Mouse (Mus musculus): ENCODE results near the gene Ccdc9. TPM values are rescaled to one million over a fixed set of nuclear protein-coding genes. Genes with fewer than 3 reads are reported as not detected.
A peak's percentile ranks its signal among the peaks of the same experiment; 100 is the strongest.
"Not testable (repeated sequence)": the region's sequence is repeated elsewhere in the genome, so short reads cannot be mapped to it uniquely, and the experiment has no call there.

Ccdc9 gene
- total RNA-seq, 2 experiments from 2014 or later, result 59.6 to 77.3 TPM

GRCm38 (mm10) chr7:16308555-16309317 lies 22.1 kb upstream of the Ccdc9 start:
- no peak for DNase-seq (ENCODE audit: extremely low spot score in 1 of 2, low spot score in 1 of 2)

GRCm38 (mm10) chr7:16308093-16308492 lies 21.5 kb upstream of the Ccdc9 start, which contains the start of gene Bbc3:
Bbc3 (plus strand) TSS chr7:16308393.
- DNase-seq (ENCODE audit: extremely low spot score in 1 of 2, low spot score in 1 of 2), result not testable (repeated sequence)

GRCm38 (mm10) chr7:16307141-16307540 lies 20.5 kb upstream of the Ccdc9 start:
- not testable (repeated sequence) for DNase-seq (ENCODE audit: extremely low spot score in 1 of 2, low spot score in 1 of 2)

GRCm38 (mm10) chr7:16299419-16300035 lies 12.9 kb upstream of the Ccdc9 start:
- peak; percentile 86 to 90 for DNase-seq (ENCODE audit: extremely low spot score in 1 of 2, low spot score in 1 of 2)

- DNase-seq (ENCODE audit: extremely low spot score in 1 of 2, low spot score in 1 of 2), result no peak
These were observed 12.3 kb upstream of the Ccdc9 start for GRCm38 (mm10) chr7:16298927-16299326.

- DNase-seq (ENCODE audit: extremely low spot score in 1 of 2, low spot score in 1 of 2), result no peak
These were observed 11.0 kb upstream of the Ccdc9 start for GRCm38 (mm10) chr7:16297616-16298015.

GRCm38 (mm10) chr7:16296766-16297390 lies 10.3 kb upstream of the Ccdc9 start:
- peak; percentile 57 to 69 for DNase-seq (ENCODE audit: extremely low spot score in 1 of 2, low spot score in 1 of 2)

GRCm38 (mm10) chr7:16296146-16296545 lies 9.6 kb upstream of the Ccdc9 start:
- no peak for DNase-seq (ENCODE audit: extremely low spot score in 1 of 2, low spot score in 1 of 2)

GRCm38 (mm10) chr7:16295321-16295900 lies 8.8 kb upstream of the Ccdc9 start:
- peak; percentile 53 to 58 for DNase-seq (ENCODE audit: extremely low spot score in 1 of 2, low spot score in 1 of 2)

GRCm38 (mm10) chr7:16294837-16295236 lies 8.2 kb upstream of the Ccdc9 start:
- peak; percentile 94 to 99 for DNase-seq (ENCODE audit: extremely low spot score in 1 of 2, low spot score in 1 of 2)

- DNase-seq (ENCODE audit: extremely low spot score in 1 of 2, low spot score in 1 of 2), result no peak
These were observed 7.8 kb upstream of the Ccdc9 start for GRCm38 (mm10) chr7:16294346-16294745.

GRCm38 (mm10) chr7:16287791-16288190 lies 1.2 kb upstream of the Ccdc9 start:
- no peak for DNase-seq (ENCODE audit: extremely low spot score in 1 of 2, low spot score in 1 of 2)

GRCm38 (mm10) chr7:16287016-16287415 lies 421 bp upstream of the Ccdc9 start:
- no peak for DNase-seq (ENCODE audit: extremely low spot score in 1 of 2, low spot score in 1 of 2)

GRCm38 (mm10) chr7:16285450-16286025 lies 1.1 kb downstream of the Ccdc9 start:
- no peak for DNase-seq (ENCODE audit: extremely low spot score in 1 of 2, low spot score in 1 of 2)

GRCm38 (mm10) chr7:16284904-16285303 lies 1.7 kb downstream of the Ccdc9 start:
- no peak for DNase-seq (ENCODE audit: extremely low spot score in 1 of 2, low spot score in 1 of 2)

GRCm38 (mm10) chr7:16284001-16284400 lies 2.6 kb downstream of the Ccdc9 start:
- DNase-seq (ENCODE audit: extremely low spot score in 1 of 2, low spot score in 1 of 2), result no peak

GRCm38 (mm10) chr7:16282334-16282733 lies 4.3 kb downstream of the Ccdc9 start:
- no peak for DNase-seq (ENCODE audit: extremely low spot score in 1 of 2, low spot score in 1 of 2)

GRCm38 (mm10) chr7:16280721-16281120 lies 5.9 kb downstream of the Ccdc9 start:
- DNase-seq (ENCODE audit: extremely low spot score in 1 of 2, low spot score in 1 of 2), result no peak

- DNase-seq (ENCODE audit: extremely low spot score in 1 of 2, low spot score in 1 of 2), result no peak
These were observed 11.4 kb downstream of the Ccdc9 start for GRCm38 (mm10) chr7:16274922-16275890.

- DNase-seq (ENCODE audit: extremely low spot score in 1 of 2, low spot score in 1 of 2), result no peak
These were observed 12.8 kb downstream of the Ccdc9 start for GRCm38 (mm10) chr7:16273766-16274140.
